Mouse (Mus musculus): Measurements from ENCODE around the gene Tert.

The Tert gene

GRCm38 (mm10) chr13:73675161-73675560 is 48.5 kb downstream of the Tert start:
- in situ Hi-C loops (cut with MboI, MseI) = no loop called here

- in situ Hi-C loops (cut with MboI, MseI) = no loop called here
Observed at GRCm38 (mm10) chr13:73677853-73678252, 51.1 kb downstream of the Tert start, which contains the start of gene Slc6a18. TSS of gene Slc6a18 (minus strand) at chr13:73678023.

- in situ Hi-C loops (cut with MboI, MseI) = no loop called here
Observed at GRCm38 (mm10) chr13:73679311-73679710, 52.6 kb downstream of the Tert start.

GRCm38 (mm10) chr13:73680394-73680793 is 53.7 kb downstream of the Tert start:
- in situ Hi-C loops (cut with MboI, MseI) = no loop called here

GRCm38 (mm10) chr13:73682226-73682625 is 55.5 kb downstream of the Tert start:
- in situ Hi-C loops (cut with MboI, MseI) = no loop called here

- in situ Hi-C loops (cut with MboI, MseI) = no loop called here
Observed at GRCm38 (mm10) chr13:73683682-73684081, 57.0 kb downstream of the Tert start.

- in situ Hi-C loops (cut with MboI, MseI) = no loop called here
Observed at GRCm38 (mm10) chr13:73684412-73684811, 57.7 kb downstream of the Tert start.

- in situ Hi-C loops (cut with MboI, MseI) = no loop called here
Observed at GRCm38 (mm10) chr13:73685502-73685901, 58.8 kb downstream of the Tert start.

- in situ Hi-C loops (cut with MboI, MseI) = no loop called here
Observed at GRCm38 (mm10) chr13:73687601-73688000, 60.9 kb downstream of the Tert start.

GRCm38 (mm10) chr13:73688934-73689333 is 62.2 kb downstream of the Tert start:
- in situ Hi-C loops (cut with MboI, MseI) = no loop called here

GRCm38 (mm10) chr13:73692249-73692868 is 65.6 kb downstream of the Tert start:
- in situ Hi-C loops (cut with MboI, MseI) = no loop called here

GRCm38 (mm10) chr13:73693333-73693732 is 66.6 kb downstream of the Tert start:
- in situ Hi-C loops (cut with MboI, MseI) = no loop called here

- in situ Hi-C loops (cut with MboI, MseI) = loop anchor here (5.0 kb wide), 1 partner anchor 48 kb away; no protein-coding TSS in a partner anchor
Observed at GRCm38 (mm10) chr13:73694972-73695371, 68.3 kb downstream of the Tert start.

GRCm38 (mm10) chr13:73696529-73696928 is 69.8 kb downstream of the Tert start:
- in situ Hi-C loops (cut with MboI, MseI) = loop anchor here (5.0 kb wide), 1 partner anchor 49 kb away; no protein-coding TSS in a partner anchor
